Mouse (Mus musculus) E14TG2a.4 (cell line): ENCODE results near the gene Lhpp.

Experiments used
- H3K27me3 ChIP-seq: 2 replicates; pipeline ENCODE4 v1.6.1; 2014; ENCODE audit warnings: low read length, control low read depth; ENCODE audit not compliant: insufficient read depth
- H3K36me3 ChIP-seq: 2 replicates; pipeline ENCODE4 v1.6.1; 2014; ENCODE audit warnings: low read length, control low read depth; ENCODE audit not compliant: insufficient read depth
- H3K4me1 ChIP-seq: replicated peaks from 2 replicates; pipeline ENCODE4 v1.6.1; 2014; ENCODE audit warnings: low read depth, low read length, control low read depth
- H3K4me3 ChIP-seq: replicated peaks from 2 replicates; pipeline ENCODE4 v1.5.1; 2014; ENCODE audit warnings: mild to moderate bottlenecking, low read length
- H3K9me3 ChIP-seq: 2 replicates; pipeline ENCODE4 v1.6.1; 2014; ENCODE audit warnings: low read length, control low read depth
- CTCF ChIP-seq: conservative IDR thresholded peaks from 2 replicates; pipeline ENCODE4 v1.5.1; 2014; ENCODE audit warnings: low read length
- NANOG ChIP-seq: IDR thresholded peaks from 2 replicates; pipeline ENCODE4 v1.6.1; 2014; ENCODE audit warnings: borderline replicate concordance, low read length, mixed read lengths
- POU5F1 ChIP-seq: IDR thresholded peaks from 2 replicates; pipeline ENCODE4 v1.6.1; 2014; ENCODE audit warnings: low read length, borderline replicate concordance

Lhpp gene

DNA sequence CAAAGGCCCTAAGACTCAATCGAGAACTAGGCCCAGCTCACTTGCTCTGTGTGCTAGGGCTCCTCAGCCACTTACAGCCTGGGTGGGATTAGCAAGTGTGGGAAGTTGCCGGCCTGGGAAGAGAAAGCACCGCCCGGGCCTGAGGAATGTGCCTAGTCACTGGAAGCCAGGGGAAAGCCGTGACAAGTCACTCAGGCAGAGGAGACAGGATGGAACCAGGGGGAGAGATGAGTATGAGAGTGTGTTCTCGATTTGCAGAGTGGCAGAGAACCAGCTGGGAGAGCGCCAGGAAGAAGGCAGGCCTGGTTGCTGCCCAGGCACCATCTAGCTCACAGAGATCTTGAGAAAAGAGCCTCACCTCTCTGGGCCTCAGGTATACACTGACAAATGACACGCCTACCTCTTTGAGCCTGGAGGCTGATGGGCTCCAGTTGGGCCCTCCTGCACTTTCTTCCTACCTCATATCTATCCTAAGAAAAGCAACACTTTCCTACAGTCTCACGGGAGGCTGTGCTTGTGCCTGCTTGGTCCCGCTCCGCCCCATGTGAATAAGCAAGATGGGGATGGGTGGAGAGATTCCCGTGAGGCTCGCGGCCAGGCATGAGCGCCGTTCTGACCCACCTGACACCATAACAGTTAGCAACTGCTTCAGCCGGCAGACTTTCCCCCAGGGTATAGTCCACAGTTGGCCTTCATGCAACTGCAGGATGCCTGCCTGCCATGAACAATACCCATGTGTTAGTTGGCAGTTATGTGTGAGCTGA is 125.8 kb downstream of the Lhpp start:
- no peak for TF ChIP-seq NANOG
- no peak for TF ChIP-seq CTCF
- TF ChIP-seq POU5F1, result no peak
- Histone ChIP-seq H3K9me3 (no peaks in the 10 kb centered on the region), H3K4me3 (peak overlapping the region; percentile 60), H3K36me3 (no peaks in the 10 kb centered on the region), H3K4me1 (peaks cover 64% of the 10 kb centered on the region), H3K27me3 (no peaks in the 10 kb centered on the region)

DNA sequence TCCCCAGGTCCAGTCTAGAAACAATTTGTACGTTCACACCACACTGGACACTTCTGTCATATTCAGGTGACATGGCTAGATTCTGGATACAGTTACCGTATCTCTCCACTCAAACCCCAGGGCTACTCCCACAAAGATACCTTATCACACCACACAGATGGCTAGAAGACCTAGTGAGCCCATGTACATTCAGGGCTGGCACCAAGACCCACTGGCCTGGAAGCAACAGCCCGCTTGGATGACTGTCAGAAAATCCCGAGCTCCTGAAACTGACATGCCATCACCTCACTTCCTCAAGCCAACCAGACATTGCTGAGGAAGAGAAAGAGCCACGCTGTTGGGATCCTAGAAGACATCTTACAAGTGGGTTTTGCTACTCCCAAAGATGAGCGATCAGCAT is 128.4 kb downstream of the Lhpp start:
- TF ChIP-seq CTCF (no peak), POU5F1 (no peak), NANOG (no peak)
- Histone ChIP-seq H3K9me3 (no peaks in the 10 kb centered on the region), H3K27me3 (0 out of 2 replicates have a peak, but pooled peaks cover 4% of the 10 kb centered on the region), H3K36me3 (no peaks in the 10 kb centered on the region), H3K4me1 (peaks cover 58% of the 10 kb centered on the region), H3K4me3 (no peak overlapping the region)

DNA sequence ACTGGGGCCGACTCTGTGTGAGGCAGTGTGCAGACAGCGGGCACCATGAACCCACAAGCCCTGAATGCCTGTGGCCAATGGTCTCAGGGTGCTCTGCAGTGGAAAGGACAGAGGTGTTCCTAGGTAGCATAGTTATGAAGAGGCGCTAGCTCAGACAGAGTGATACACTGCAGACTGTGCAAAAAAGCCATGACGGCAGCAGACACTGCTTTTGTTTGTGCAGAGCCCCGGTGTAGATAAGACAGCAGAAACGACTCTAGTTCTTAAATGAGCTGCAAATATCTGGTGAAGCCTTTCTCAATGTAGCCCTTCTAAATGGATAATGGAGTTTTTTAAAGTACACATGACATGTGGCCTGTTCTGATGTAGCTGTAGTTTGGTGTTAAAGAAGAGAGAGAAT is 129.4 kb downstream of the Lhpp start:
- Histone ChIP-seq H3K36me3 (no peaks in the 10 kb centered on the region), H3K4me1 (peaks cover 48% of the 10 kb centered on the region), H3K27me3 (0 out of 2 replicates have a peak, but pooled peaks cover 4% of the 10 kb centered on the region), H3K4me3 (no peak overlapping the region), H3K9me3 (no peaks in the 10 kb centered on the region)
- TF ChIP-seq NANOG, result no peak
- TF ChIP-seq CTCF, result no peak
- no peak for TF ChIP-seq POU5F1

DNA sequence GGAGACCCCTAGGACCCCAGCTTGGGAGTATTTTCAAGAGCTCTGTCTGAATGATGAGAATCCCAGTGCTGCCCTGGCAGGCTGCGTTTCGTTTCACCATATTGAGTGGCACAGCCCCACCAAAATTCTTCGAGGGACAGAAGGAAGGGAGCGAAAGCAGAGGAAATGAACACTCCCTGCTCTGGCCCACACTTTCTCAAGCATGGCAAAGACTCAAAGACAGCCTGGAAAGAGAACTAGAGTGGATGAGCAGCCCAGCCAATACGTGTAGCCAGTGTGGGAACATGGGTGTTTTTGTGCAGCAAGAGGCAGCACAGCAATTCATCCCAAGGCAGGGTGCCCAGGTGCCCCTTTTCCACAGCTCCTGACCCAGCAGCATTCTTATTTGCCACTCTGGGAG is 132.5 kb downstream of the Lhpp start:
- no peak overlapping the region for H3K4me3 ChIP-seq
- H3K4me1 ChIP-seq, result peaks cover 23% of the 10 kb centered on the region
- TF ChIP-seq POU5F1, result no peak
- no peak for TF ChIP-seq CTCF
- no peak for TF ChIP-seq NANOG
- 0 out of 2 replicates have a peak, but pooled peaks cover 4% of the 10 kb centered on the region for H3K27me3 ChIP-seq
- no peaks in the 10 kb centered on the region for H3K36me3 ChIP-seq
- no peaks in the 10 kb centered on the region for H3K9me3 ChIP-seq

DNA sequence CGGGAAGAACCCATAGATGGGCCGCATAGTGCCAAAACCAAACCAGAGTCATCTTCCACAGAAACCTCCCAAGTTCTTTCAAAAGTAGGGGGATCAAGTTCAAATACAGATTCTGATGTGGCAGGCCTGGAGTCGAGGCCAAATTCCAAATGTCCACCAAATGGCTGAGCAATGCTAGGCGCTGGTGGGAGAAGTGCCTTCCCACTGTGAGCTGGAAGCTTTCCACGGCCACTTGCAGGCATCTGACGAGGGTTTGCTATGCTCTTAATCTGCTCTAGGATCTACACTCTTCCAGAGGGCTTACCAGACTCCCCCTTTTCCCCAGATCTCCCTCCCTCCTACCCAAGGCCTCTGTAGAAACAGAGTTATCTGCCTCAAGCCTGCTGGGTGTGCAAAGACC is 136.7 kb downstream of the Lhpp start:
- Histone ChIP-seq H3K4me3 (no peak overlapping the region), H3K27me3 (0 out of 2 replicates have a peak, but pooled peaks cover 4% of the 10 kb centered on the region), H3K4me1 (peaks cover 11% of the 10 kb centered on the region), H3K36me3 (no peaks in the 10 kb centered on the region), H3K9me3 (no peaks in the 10 kb centered on the region)
- TF ChIP-seq NANOG, result no peak
- TF ChIP-seq CTCF, result no peak
- TF ChIP-seq POU5F1, result no peak

DNA sequence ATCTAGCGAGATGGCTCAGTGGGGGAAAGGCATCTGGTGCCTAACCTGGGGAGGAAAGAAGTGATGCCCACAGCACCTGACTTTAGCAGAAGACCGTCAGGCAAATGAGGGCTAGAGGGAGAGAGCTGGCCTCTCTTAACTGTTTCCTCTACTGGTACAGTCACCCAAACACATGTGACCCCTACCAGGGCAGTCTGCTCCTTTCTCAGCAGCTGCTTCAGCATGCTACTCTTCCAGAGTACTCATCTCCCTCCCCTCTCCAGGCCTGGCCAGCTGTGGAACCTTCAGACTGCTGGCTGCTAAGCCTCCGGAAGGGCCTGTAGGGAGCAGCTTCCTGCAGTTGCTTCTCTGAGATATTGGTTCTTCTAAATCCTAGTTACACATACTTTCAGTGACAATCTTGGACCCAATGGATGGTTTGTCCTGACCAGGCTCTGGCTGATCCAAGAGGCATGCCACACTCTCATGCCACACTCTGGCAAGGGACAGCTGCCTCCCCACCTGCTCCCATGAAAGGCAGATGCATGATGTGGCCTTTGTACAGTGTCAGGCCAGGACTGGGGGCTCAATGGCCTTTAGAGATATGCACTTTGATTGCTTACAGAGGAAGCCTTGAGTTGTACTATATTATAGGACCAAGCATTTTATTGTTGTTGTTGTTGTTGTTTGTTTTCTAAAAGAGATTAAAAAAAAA is 137.8 kb downstream of the Lhpp start:
- Histone ChIP-seq H3K36me3 (0 out of 2 replicates have a peak, but pooled peaks cover 3% of the 10 kb centered on the region), H3K27me3 (0 out of 2 replicates have a peak, but pooled peaks cover under 1% of the 10 kb centered on the region), H3K9me3 (no peaks in the 10 kb centered on the region), H3K4me1 (no peaks in the 10 kb centered on the region), H3K4me3 (no peak overlapping the region)
- no peak for TF ChIP-seq POU5F1
- no peak for TF ChIP-seq NANOG
- TF ChIP-seq CTCF, result no peak

DNA sequence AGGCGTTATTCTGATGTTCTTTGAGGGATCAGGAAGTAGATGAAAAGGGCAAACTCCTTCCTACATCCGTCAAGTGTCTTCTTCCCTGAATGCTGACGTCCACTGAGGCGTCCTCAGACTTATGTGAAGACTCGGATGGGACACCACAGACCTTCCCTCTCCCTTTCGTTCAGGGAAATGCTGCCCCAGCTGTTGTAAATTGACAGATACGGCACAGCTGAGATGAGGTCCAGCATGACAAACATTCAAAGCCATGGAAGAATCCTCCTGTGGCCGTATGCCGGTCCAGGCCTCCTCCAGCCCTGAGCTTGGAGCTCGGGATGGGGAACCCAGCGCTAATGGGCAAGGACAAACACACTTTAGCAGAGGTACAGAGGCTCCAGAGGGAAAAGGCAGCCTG is 139.1 kb downstream of the Lhpp start:
- Histone ChIP-seq H3K4me3 (no peak overlapping the region), H3K36me3 (0 out of 2 replicates have a peak, but pooled peaks cover 3% of the 10 kb centered on the region), H3K9me3 (no peaks in the 10 kb centered on the region), H3K4me1 (no peaks in the 10 kb centered on the region), H3K27me3 (no peaks in the 10 kb centered on the region)
- TF ChIP-seq NANOG, result no peak
- TF ChIP-seq POU5F1, result no peak
- no peak for TF ChIP-seq CTCF

DNA sequence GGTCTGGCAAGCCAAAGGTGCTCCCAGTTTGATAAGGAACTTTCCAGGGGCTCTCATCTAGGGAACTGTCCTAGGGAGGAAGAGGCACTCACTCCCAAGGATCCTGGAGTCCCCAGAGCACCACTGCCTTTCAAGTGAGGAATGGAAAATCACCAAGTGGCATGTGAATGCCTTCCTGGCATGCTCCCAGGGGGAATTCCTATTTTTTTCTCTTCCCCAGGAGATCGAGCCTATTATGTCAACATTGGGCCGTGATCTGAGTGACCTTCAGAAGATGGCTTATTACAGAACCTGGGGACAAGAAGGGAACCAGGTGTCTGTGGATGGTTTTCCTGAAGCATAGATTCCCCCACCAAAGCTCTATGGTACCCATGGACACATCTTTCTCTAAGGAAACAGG is 141.3 kb downstream of the Lhpp start:
- H3K4me1 ChIP-seq, result no peaks in the 10 kb centered on the region
- H3K9me3 ChIP-seq, result no peaks in the 10 kb centered on the region
- TF ChIP-seq CTCF (no peak), NANOG (no peak), POU5F1 (no peak)
- no peak overlapping the region for H3K4me3 ChIP-seq
- H3K27me3 ChIP-seq, result no peaks in the 10 kb centered on the region
- peaks cover 4% of the 10 kb centered on the region; the same call in 1 of the 2 replicates for H3K36me3 ChIP-seq
